Mouse (Mus musculus) liver, postnatal 0 days (tissue): ENCODE results near the gene Rab21.

Experiments used
- CTCF ChIP-seq: sonication (generic); IDR thresholded peaks from 2 replicates; pipeline ENCODE4 v1.5.1; 2016; ENCODE audit warnings: antibody characterized with exemption, low read depth
- EP300 ChIP-seq: IDR thresholded peaks from 2 replicates; pipeline ENCODE4 v1.6.1; 2016; ENCODE audit warnings: antibody characterized with exemption, low read depth, mild to moderate bottlenecking

DNA sequence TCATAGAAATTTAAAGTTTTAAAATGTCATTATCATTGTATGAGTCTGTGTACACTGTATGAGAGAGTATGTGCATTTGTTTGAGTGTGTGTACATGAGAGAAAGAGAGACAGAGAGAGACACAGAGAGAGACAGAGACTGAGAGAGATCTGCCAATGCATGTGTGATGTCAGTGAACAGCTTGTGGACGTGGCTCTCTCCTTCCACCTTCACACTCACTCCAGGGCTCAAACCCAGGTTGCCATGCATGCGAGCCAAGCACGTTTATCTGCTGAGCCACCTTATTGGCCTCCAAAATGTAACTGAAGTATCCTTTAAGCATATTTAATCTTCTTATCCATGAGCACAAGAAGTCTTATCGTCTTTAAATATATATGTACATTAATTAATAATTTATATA, 21.5 kb upstream of the Rab21 start:
- TF ChIP-seq CTCF, result no peak
- no peak for TF ChIP-seq EP300
